Mouse (Mus musculus): ENCODE measurements around the gene Adcy1. TPM values are rescaled to one million over a fixed set of nuclear protein-coding genes. Genes with fewer than 3 reads are reported as not detected.

Gene Adcy1
- polyA plus RNA-seq, 1 experiment from 2014 or later: 17.2 TPM

DNA sequence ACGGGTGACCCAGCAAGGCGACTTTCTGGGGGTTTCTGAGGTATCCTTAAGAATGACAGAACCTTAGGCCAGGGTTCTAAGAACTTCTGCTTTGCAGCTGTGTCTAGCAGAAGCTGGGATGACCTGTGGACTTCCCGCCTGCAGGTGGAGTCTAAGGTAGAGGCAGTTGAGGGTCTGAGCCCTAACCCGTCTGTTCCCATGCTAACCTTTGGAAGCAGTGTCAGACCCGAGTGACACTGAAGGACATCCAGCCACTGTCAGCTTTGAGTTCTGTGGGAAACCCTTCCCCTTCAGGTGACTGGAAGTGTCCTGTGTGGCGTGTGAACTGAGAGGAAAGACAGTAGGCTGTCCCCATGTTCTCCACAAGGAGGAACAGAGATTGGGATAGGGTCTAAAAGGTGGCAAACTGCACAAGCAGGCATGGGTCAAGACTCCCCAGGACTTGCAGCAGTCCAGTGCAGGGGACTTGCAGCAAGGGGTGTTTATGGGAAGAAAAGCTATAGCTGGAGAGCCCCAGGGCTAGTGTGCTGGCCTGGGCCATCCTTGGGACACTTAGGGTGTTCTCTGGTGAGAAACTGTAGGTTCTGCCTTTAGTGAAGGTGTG, 8.5 kb upstream of the Adcy1 start:
- H3K27ac ChIP-seq: no peak overlapping the region
- H3K36me3 ChIP-seq (replicated peaks; ENCODE audit: control insufficient read depth, insufficient read depth): no peaks in the 10 kb centered on the region
- 81% methylated on average over 6 of the region's 6 CpGs for WGBS
- peaks cover 10% of the 10 kb centered on the region for H3K4me1 ChIP-seq (replicated peaks; ENCODE audit: control insufficient read depth, insufficient read depth, low read length)
- no peak for DNase-seq (ENCODE audit: low spot score)
- no peaks in the 10 kb centered on the region for H3K9me3 ChIP-seq (ENCODE audit: control insufficient read depth, low read length)
- peaks cover 12% of the 10 kb centered on the region for H3K27me3 ChIP-seq (ENCODE audit: control insufficient read depth, insufficient read depth, low read length)
- ATAC-seq (ENCODE audit: low FRiP score): no peak
- H3K4me2 ChIP-seq (replicated peaks): no peak overlapping the region
- no peak overlapping the region for H3K4me3 ChIP-seq (replicated peaks; ENCODE audit: low read length)
- H3K9ac ChIP-seq: no peak overlapping the region

DNA sequence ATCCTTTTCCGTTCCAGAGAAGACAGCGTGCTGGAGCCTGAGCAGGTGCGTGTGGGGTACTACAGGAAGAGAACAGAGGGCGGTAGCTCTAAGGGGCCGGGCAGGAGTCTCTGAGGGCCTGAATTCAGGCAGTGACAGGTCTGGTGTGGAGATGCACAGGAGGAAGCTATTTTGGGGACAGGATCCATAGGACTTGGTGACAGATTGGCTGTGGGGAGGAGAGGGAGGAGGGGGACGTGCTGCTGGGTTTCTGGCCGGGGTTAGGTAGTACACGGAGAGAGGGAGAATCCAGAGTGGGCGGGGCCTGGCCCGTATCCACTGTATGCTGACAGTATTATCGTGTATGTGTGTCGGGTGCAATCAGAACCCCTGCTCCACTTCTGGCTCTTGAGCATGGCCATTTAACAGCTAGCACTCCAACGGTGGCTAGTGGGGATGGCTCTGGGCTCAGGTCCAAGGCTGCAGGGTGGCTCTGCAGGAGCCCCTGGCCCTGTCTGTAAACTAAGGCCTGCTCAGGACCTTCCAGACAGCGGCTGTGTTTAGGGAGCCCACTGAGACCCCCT, 7.8 kb upstream of the Adcy1 start:
- Histone ChIP-seq H3K4me2 (replicated peaks) (peak overlapping the region; percentile 25), H3K27me3 (ENCODE audit: control insufficient read depth, insufficient read depth, low read length) (peaks cover 12% of the 10 kb centered on the region), H3K9me3 (ENCODE audit: control insufficient read depth, low read length) (no peaks in the 10 kb centered on the region), H3K27ac (peak overlapping the region; percentile 16; the same call in 1 of the 2 replicates), H3K36me3 (replicated peaks; ENCODE audit: control insufficient read depth, insufficient read depth) (no peaks in the 10 kb centered on the region), H3K4me3 (replicated peaks; ENCODE audit: low read length) (no peak overlapping the region), H3K4me1 (replicated peaks; ENCODE audit: control insufficient read depth, insufficient read depth, low read length) (peaks cover 10% of the 10 kb centered on the region), H3K9ac (no peak overlapping the region)
- ATAC-seq (ENCODE audit: low FRiP score) (peak; percentile 84), DNase-seq (ENCODE audit: low spot score) (peak; percentile 42)
- 11% methylated on average over 14 of the region's 14 CpGs for WGBS

DNA sequence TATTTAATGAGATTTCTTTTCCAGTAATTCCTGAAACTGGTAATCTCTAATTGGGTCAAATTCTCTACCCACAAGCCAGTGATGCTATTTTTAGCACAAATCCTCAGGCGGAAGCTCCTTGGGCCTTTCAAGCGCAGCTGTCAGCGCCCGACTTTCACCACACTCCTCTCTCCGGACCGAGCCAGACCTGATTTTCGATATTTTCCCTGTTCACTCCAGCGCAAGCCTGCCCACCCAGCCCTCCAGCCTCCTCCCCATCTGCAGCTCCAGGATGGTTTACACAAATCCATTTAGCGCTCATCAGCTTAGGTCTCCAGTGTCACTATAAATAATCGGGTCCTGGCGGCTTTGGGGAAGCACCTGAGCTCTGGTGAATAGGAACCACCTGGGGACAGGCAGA, 7.2 kb upstream of the Adcy1 start:
- H3K36me3 ChIP-seq (replicated peaks; ENCODE audit: control insufficient read depth, insufficient read depth): no peaks in the 10 kb centered on the region
- no peaks in the 10 kb centered on the region for H3K9me3 ChIP-seq (ENCODE audit: control insufficient read depth, low read length)
- 7% methylated on average over 11 of the region's 11 CpGs for WGBS
- DNase-seq (ENCODE audit: low spot score) (peak; percentile 49), ATAC-seq (ENCODE audit: low FRiP score) (peak; percentile 43; the same call in 1 of the 2 replicates)
- H3K4me1 ChIP-seq (replicated peaks; ENCODE audit: control insufficient read depth, insufficient read depth, low read length): peaks cover 10% of the 10 kb centered on the region
- H3K4me2 ChIP-seq (replicated peaks): peak overlapping the region; percentile 25; the same call in 1 of the 2 replicates
- no peak overlapping the region for H3K4me3 ChIP-seq (replicated peaks; ENCODE audit: low read length)
- peaks cover 12% of the 10 kb centered on the region for H3K27me3 ChIP-seq (ENCODE audit: control insufficient read depth, insufficient read depth, low read length)
- H3K9ac ChIP-seq: peak overlapping the region; percentile 8; the same call in 1 of the 2 replicates
- H3K27ac ChIP-seq: peak overlapping the region; percentile 16

DNA sequence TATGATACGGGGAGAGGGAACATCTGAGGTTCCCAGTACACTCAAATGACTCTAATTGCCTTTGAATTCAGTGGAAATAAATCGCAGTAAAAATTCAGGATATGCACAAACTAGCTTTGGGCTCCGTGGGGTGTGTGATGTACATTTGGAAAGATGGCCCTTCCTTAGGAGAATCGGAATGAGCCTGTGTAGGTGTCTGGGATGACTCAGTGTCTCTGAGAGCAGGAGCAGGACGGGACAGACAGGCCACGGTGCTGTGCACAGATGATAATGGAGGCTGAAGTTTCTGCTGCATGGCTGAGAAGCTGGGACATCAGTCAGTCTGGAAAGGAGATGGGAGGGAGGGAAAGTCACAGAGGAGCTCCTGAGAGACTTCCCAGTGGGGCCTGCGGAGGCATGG, 5.5 kb upstream of the Adcy1 start:
- H3K9me3 ChIP-seq (ENCODE audit: control insufficient read depth, low read length): no peaks in the 10 kb centered on the region
- H3K4me1 ChIP-seq (replicated peaks; ENCODE audit: control insufficient read depth, insufficient read depth, low read length): peaks cover 15% of the 10 kb centered on the region
- H3K4me2 ChIP-seq (replicated peaks): no peak overlapping the region
- no peaks in the 10 kb centered on the region for H3K36me3 ChIP-seq (replicated peaks; ENCODE audit: control insufficient read depth, insufficient read depth)
- no peak overlapping the region for H3K9ac ChIP-seq
- DNase-seq (ENCODE audit: low spot score): no peak
- H3K27me3 ChIP-seq (ENCODE audit: control insufficient read depth, insufficient read depth, low read length): peaks cover 27% of the 10 kb centered on the region
- H3K27ac ChIP-seq: no peak overlapping the region
- no peak overlapping the region for H3K4me3 ChIP-seq (replicated peaks; ENCODE audit: low read length)
- no peak for ATAC-seq (ENCODE audit: low FRiP score)
- 89% methylated on average over 7 of the region's 7 CpGs for WGBS

DNA sequence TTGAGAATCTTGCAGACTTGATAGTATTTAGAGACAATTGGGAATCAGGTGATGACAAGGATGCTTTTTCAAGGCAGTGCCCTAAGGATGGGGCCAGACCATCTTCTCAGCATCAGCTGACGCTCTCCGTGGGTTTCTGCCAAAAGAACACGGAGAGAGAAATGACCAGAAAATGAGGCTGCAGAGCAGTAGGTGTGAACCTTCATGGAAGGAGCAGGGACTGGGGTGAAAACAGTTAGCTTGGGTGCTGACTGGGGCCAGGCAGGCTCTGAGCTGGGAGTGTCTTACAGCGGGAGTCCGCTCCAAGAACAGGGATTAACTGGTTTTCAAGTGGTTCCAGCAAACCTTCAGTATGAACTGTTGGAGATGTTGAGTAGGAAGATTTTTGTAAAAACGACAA, 1.3 kb upstream of the Adcy1 start:
- H3K4me2 ChIP-seq (replicated peaks): no peak overlapping the region
- DNase-seq (ENCODE audit: low spot score) (no peak), ATAC-seq (ENCODE audit: low FRiP score) (no peak)
- H3K36me3 ChIP-seq (replicated peaks; ENCODE audit: control insufficient read depth, insufficient read depth): no peaks in the 10 kb centered on the region
- no peaks in the 10 kb centered on the region for H3K9me3 ChIP-seq (ENCODE audit: control insufficient read depth, low read length)
- H3K4me3 ChIP-seq (replicated peaks; ENCODE audit: low read length): no peak overlapping the region
- peaks cover 31% of the 10 kb centered on the region for H3K4me1 ChIP-seq (replicated peaks; ENCODE audit: control insufficient read depth, insufficient read depth, low read length)
- peaks cover 37% of the 10 kb centered on the region for H3K27me3 ChIP-seq (ENCODE audit: control insufficient read depth, insufficient read depth, low read length)
- no peak overlapping the region for H3K9ac ChIP-seq
- no peak overlapping the region for H3K27ac ChIP-seq
- WGBS: 44% methylated on average over 6 of the region's 6 CpGs

DNA sequence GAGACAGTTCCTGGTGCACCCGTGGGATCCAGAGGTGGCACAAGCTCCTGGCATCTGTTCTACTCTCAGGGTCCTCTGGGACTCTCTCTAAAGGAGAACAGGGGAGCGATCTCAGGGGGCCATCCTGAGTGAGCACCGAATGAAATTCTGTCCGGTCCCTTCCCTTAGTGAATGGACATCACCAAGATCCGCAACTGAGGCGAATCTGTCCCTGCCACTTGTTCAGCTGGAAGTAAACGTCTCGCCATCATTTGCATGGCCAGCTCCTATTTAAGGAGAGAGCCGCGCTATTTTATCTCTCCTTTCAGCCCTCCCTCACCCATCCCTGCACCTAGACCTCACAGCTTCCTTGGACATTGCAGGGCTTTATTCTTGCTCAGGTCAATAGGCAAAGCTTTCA, 723 bp upstream of the Adcy1 start:
- Histone ChIP-seq H3K4me2 (replicated peaks) (peak overlapping the region; percentile 77), H3K36me3 (replicated peaks; ENCODE audit: control insufficient read depth, insufficient read depth) (no peaks in the 10 kb centered on the region), H3K4me3 (replicated peaks; ENCODE audit: low read length) (peak overlapping the region; percentile 50), H3K4me1 (replicated peaks; ENCODE audit: control insufficient read depth, insufficient read depth, low read length) (peaks cover 33% of the 10 kb centered on the region), H3K27me3 (ENCODE audit: control insufficient read depth, insufficient read depth, low read length) (peaks cover 35% of the 10 kb centered on the region), H3K9me3 (ENCODE audit: control insufficient read depth, low read length) (no peaks in the 10 kb centered on the region), H3K27ac (peak overlapping the region; percentile 38; the same call in 1 of the 2 replicates), H3K9ac (peak overlapping the region; percentile 79)
- 7% methylated on average over 10 of the region's 10 CpGs for WGBS
- ATAC-seq (ENCODE audit: low FRiP score) (no peak), DNase-seq (ENCODE audit: low spot score) (no peak)

DNA sequence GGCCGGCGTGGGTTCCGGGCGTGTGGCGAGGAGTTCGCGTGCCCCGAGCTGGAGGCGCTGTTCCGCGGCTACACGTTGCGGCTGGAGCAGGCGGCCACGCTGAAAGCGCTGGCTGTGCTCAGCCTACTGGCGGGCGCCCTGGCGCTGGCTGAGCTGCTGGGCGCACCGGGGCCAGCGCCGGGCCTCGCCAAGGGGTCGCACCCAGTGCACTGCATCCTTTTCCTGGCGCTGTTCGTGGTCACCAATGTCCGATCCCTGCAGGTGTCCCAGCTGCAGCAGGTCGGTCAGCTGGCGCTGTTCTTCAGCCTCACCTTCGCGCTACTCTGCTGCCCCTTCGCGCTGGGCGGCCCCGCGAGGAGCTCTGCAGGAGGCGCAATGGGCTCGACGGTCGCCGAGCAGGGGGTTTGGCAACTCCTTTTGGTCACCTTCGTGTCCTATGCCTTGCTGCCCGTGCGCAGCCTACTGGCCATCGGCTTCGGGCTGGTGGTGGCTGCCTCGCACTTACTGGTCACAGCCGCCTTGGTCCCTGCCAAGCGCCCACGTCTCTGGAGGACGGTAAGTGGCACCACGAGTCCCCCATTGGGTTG, 485 bp downstream of the Adcy1 start:
- Histone ChIP-seq H3K4me3 (replicated peaks; ENCODE audit: low read length) (peak overlapping the region; percentile 64), H3K4me2 (replicated peaks) (peak overlapping the region; percentile 77), H3K9ac (peak overlapping the region; percentile 79), H3K36me3 (replicated peaks; ENCODE audit: control insufficient read depth, insufficient read depth) (no peaks in the 10 kb centered on the region), H3K27ac (peak overlapping the region; percentile 44; the same call in 1 of the 2 replicates), H3K4me1 (replicated peaks; ENCODE audit: control insufficient read depth, insufficient read depth, low read length) (peaks cover 33% of the 10 kb centered on the region), H3K27me3 (ENCODE audit: control insufficient read depth, insufficient read depth, low read length) (peaks cover 33% of the 10 kb centered on the region), H3K9me3 (ENCODE audit: control insufficient read depth, low read length) (no peaks in the 10 kb centered on the region)
- DNase-seq (ENCODE audit: low spot score) (peak; percentile 53), ATAC-seq (ENCODE audit: low FRiP score) (peak; percentile 76)
- WGBS: under 1% methylated on average over 45 of the region's 53 CpGs

DNA sequence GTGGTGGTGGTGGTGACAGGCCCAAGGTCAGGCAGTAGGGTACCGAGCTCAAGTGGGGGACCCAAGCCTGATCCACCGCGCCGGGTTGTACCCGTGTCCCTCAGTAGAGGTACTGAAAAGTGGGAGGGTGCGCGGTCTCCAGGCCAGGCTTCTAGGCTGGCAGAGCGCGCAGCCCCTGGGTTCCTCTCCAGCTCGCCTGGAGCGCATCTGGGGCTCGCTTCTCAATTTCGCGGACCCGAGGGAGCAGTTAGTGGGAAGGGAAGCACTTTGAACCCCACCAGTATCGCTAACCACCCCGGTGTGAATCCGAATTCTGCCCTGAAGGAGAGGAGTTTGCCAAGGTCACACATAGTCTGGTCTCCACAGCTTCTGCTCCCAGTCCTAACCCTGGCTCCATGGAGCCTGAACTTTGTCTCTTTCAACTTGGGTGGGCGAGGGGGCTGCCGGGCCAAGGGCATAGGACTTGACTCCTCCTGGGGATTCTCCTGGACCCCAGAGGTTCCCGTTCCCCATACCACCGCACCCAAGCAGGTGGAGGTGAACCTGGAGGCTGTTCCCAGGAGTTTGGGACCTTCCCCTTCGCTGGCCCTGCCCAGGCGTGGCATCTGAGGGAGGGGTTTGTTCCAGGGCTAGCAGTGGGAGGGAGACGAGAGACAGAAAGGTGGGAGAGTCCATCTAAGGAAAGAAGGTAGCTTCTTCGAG, 1.3 kb downstream of the Adcy1 start:
- no peaks in the 10 kb centered on the region for H3K36me3 ChIP-seq (replicated peaks; ENCODE audit: control insufficient read depth, insufficient read depth)
- ATAC-seq (ENCODE audit: low FRiP score): no peak
- DNase-seq (ENCODE audit: low spot score): no peak
- H3K9ac ChIP-seq: peak overlapping the region; percentile 79
- peak overlapping the region; percentile 64 for H3K4me3 ChIP-seq (replicated peaks; ENCODE audit: low read length)
- H3K27ac ChIP-seq: no peak overlapping the region
- H3K27me3 ChIP-seq (ENCODE audit: control insufficient read depth, insufficient read depth, low read length): peaks cover 31% of the 10 kb centered on the region
- H3K4me2 ChIP-seq (replicated peaks): peak overlapping the region; percentile 77
- peaks cover 33% of the 10 kb centered on the region for H3K4me1 ChIP-seq (replicated peaks; ENCODE audit: control insufficient read depth, insufficient read depth, low read length)
- 3% methylated on average over 26 of the region's 26 CpGs for WGBS
- no peaks in the 10 kb centered on the region for H3K9me3 ChIP-seq (ENCODE audit: control insufficient read depth, low read length)

DNA sequence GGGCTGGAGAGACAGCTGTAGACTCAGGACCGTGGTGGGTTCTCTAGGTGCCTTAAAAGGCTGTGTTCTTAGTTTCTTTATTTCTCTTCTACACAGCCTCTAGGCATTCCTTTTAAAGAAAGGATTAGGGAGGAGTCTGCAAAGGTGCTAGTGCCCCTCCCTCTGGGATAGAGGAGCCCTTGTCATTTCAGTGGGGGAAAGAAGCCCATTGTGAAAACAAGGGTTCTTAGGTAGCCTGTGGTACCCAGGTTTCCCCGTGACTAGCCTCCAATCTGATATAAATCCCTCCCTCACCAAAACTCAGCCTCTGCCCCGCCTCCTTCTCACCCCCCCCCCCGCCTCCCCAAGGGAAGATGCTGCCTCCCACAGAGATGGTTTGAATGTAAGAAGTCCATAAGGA, 2.1 kb downstream of the Adcy1 start:
- no peak for ATAC-seq (ENCODE audit: low FRiP score)
- Histone ChIP-seq H3K4me3 (replicated peaks; ENCODE audit: low read length) (peak overlapping the region; percentile 64), H3K4me2 (replicated peaks) (peak overlapping the region; percentile 77), H3K27me3 (ENCODE audit: control insufficient read depth, insufficient read depth, low read length) (peaks cover 31% of the 10 kb centered on the region), H3K9me3 (ENCODE audit: control insufficient read depth, low read length) (no peaks in the 10 kb centered on the region), H3K36me3 (replicated peaks; ENCODE audit: control insufficient read depth, insufficient read depth) (no peaks in the 10 kb centered on the region), H3K9ac (peak overlapping the region; percentile 79), H3K4me1 (replicated peaks; ENCODE audit: control insufficient read depth, insufficient read depth, low read length) (peaks cover 33% of the 10 kb centered on the region), H3K27ac (no peak overlapping the region)
- 11% methylated on average over 4 of the region's 4 CpGs for WGBS
- no peak for DNase-seq (ENCODE audit: low spot score)

Data from hindbrain, embryonic 14.5 days (tissue).